Mouse (Mus musculus): ENCODE results near the gene Auh. TPM values are rescaled to one million over a fixed set of nuclear protein-coding genes. Genes with fewer than 3 reads are reported as not detected.

Gene Auh
- total and polyA plus RNA-seq, 2 experiments from 2014 or later, result 60.7 to 61.3 TPM

GRCm38 (mm10) chr13:52857781-52858180 lies 71.7 kb downstream of the Auh start:
- DNase-seq (ENCODE audit: low spot score) (no peak), ATAC-seq (ENCODE audit: insufficient read depth, low read depth) (no peak)
- Histone ChIP-seq H3K27me3 (ENCODE audit: control insufficient read depth, insufficient read depth, low read length) (no peaks in the 10 kb centered on the region), H3K36me3 (replicated peaks; ENCODE audit: control insufficient read depth, insufficient read depth, low read length) (no peaks in the 10 kb centered on the region), H3K9me3 (replicated peaks; ENCODE audit: control insufficient read depth, low read length) (no peaks in the 10 kb centered on the region), H3K4me1 (ENCODE audit: control insufficient read depth, insufficient read depth) (peaks cover 12% of the 10 kb centered on the region), H3K9ac (replicated peaks; ENCODE audit: low read depth, low read length) (no peak overlapping the region), H3K27ac (ENCODE audit: low read depth) (no peak overlapping the region), H3K4me2 (ENCODE audit: low read depth, low read length) (no peak overlapping the region), H3K4me3 (ENCODE audit: low read depth, low read length) (no peak overlapping the region)
- WGBS, result 82% methylated on average over 5 of the region's 5 CpGs
- TF ChIP-seq CTCF (IDR thresholded peaks at IDR 0.05; ENCODE audit: low read depth) (no peak), EP300 (IDR thresholded peaks at IDR 0.05; ENCODE audit: low read depth) (no peak)

GRCm38 (mm10) chr13:52853536-52853935 lies 75.9 kb downstream of the Auh start:
- no peaks in the 10 kb centered on the region for H3K36me3 ChIP-seq (replicated peaks; ENCODE audit: control insufficient read depth, insufficient read depth, low read length)
- no peak overlapping the region for H3K9ac ChIP-seq (replicated peaks; ENCODE audit: low read depth, low read length)
- ATAC-seq (ENCODE audit: insufficient read depth, low read depth) (no peak), DNase-seq (ENCODE audit: low spot score) (no peak)
- no peaks in the 10 kb centered on the region for H3K9me3 ChIP-seq (replicated peaks; ENCODE audit: control insufficient read depth, low read length)
- 87% methylated on average over 1 of the region's 1 CpGs for WGBS
- no peak overlapping the region for H3K27ac ChIP-seq (ENCODE audit: low read depth)
- H3K4me2 ChIP-seq (ENCODE audit: low read depth, low read length), result no peak overlapping the region
- no peaks in the 10 kb centered on the region for H3K27me3 ChIP-seq (ENCODE audit: control insufficient read depth, insufficient read depth, low read length)
- peaks cover 7% of the 10 kb centered on the region; the same call in 1 of the 2 replicates for H3K4me1 ChIP-seq (ENCODE audit: control insufficient read depth, insufficient read depth)
- H3K4me3 ChIP-seq (ENCODE audit: low read depth, low read length), result no peak overlapping the region
- TF ChIP-seq CTCF (IDR thresholded peaks at IDR 0.05; ENCODE audit: low read depth), result no peak

GRCm38 (mm10) chr13:52851886-52852285 lies 77.6 kb downstream of the Auh start:
- H3K4me1 ChIP-seq (ENCODE audit: control insufficient read depth, insufficient read depth), result no peaks in the 10 kb centered on the region

GRCm38 (mm10) chr13:52850024-52850723 lies 79.3 kb downstream of the Auh start:
- no peak overlapping the region for H3K27ac ChIP-seq (ENCODE audit: low read depth)
- 85% methylated on average over 15 of the region's 15 CpGs for WGBS
- no peaks in the 10 kb centered on the region for H3K27me3 ChIP-seq (ENCODE audit: control insufficient read depth, insufficient read depth, low read length)
- ATAC-seq (ENCODE audit: insufficient read depth, low read depth) (no peak), DNase-seq (ENCODE audit: low spot score) (no peak)
- TF ChIP-seq EP300 (IDR thresholded peaks at IDR 0.05; ENCODE audit: low read depth) (no peak), CTCF (IDR thresholded peaks at IDR 0.05; ENCODE audit: low read depth) (peak; percentile 11; the same call in 1 of the 2 replicates)
- H3K4me3 ChIP-seq (ENCODE audit: low read depth, low read length), result no peak overlapping the region
- H3K36me3 ChIP-seq (replicated peaks; ENCODE audit: control insufficient read depth, insufficient read depth, low read length), result no peaks in the 10 kb centered on the region
- H3K4me1 ChIP-seq (ENCODE audit: control insufficient read depth, insufficient read depth), result peaks cover 2% of the 10 kb centered on the region
- no peaks in the 10 kb centered on the region for H3K9me3 ChIP-seq (replicated peaks; ENCODE audit: control insufficient read depth, low read length)
- no peak overlapping the region for H3K4me2 ChIP-seq (ENCODE audit: low read depth, low read length)
- no peak overlapping the region for H3K9ac ChIP-seq (replicated peaks; ENCODE audit: low read depth, low read length)

More at GRCm38 (mm10) chr13:52851886-52852285, 77.6 kb downstream of the Auh start:
- no peak overlapping the region for H3K4me3 ChIP-seq (ENCODE audit: low read depth, low read length)
- DNase-seq (ENCODE audit: low spot score) (no peak), ATAC-seq (ENCODE audit: insufficient read depth, low read depth) (no peak)
- H3K9ac ChIP-seq (replicated peaks; ENCODE audit: low read depth, low read length), result no peak overlapping the region
- TF ChIP-seq CTCF (IDR thresholded peaks at IDR 0.05; ENCODE audit: low read depth) (no peak), EP300 (IDR thresholded peaks at IDR 0.05; ENCODE audit: low read depth) (no peak)
- 84% methylated on average over 4 of the region's 4 CpGs for WGBS
- no peaks in the 10 kb centered on the region for H3K27me3 ChIP-seq (ENCODE audit: control insufficient read depth, insufficient read depth, low read length)
- H3K36me3 ChIP-seq (replicated peaks; ENCODE audit: control insufficient read depth, insufficient read depth, low read length), result no peaks in the 10 kb centered on the region
- H3K4me2 ChIP-seq (ENCODE audit: low read depth, low read length), result no peak overlapping the region
- no peak overlapping the region for H3K27ac ChIP-seq (ENCODE audit: low read depth)
- H3K9me3 ChIP-seq (replicated peaks; ENCODE audit: control insufficient read depth, low read length), result no peaks in the 10 kb centered on the region

GRCm38 (mm10) chr13:52849394-52849801 lies 80.1 kb downstream of the Auh start:
- TF ChIP-seq EP300 (IDR thresholded peaks at IDR 0.05; ENCODE audit: low read depth), result no peak
- no peak for DNase-seq (ENCODE audit: low spot score)
- ATAC-seq (ENCODE audit: insufficient read depth, low read depth), result no peak
- 75% methylated on average over 9 of the region's 9 CpGs for WGBS
- Histone ChIP-seq H3K27ac (ENCODE audit: low read depth) (no peak overlapping the region), H3K27me3 (ENCODE audit: control insufficient read depth, insufficient read depth, low read length) (no peaks in the 10 kb centered on the region), H3K4me1 (ENCODE audit: control insufficient read depth, insufficient read depth) (peaks cover 8% of the 10 kb centered on the region), H3K4me2 (ENCODE audit: low read depth, low read length) (no peak overlapping the region), H3K36me3 (replicated peaks; ENCODE audit: control insufficient read depth, insufficient read depth, low read length) (no peaks in the 10 kb centered on the region), H3K4me3 (ENCODE audit: low read depth, low read length) (no peak overlapping the region), H3K9ac (replicated peaks; ENCODE audit: low read depth, low read length) (no peak overlapping the region), H3K9me3 (replicated peaks; ENCODE audit: control insufficient read depth, low read length) (no peaks in the 10 kb centered on the region)

- Histone ChIP-seq H3K36me3 (replicated peaks; ENCODE audit: control insufficient read depth, insufficient read depth, low read length) (no peaks in the 10 kb centered on the region), H3K27ac (ENCODE audit: low read depth) (no peak overlapping the region), H3K9ac (replicated peaks; ENCODE audit: low read depth, low read length) (no peak overlapping the region), H3K9me3 (replicated peaks; ENCODE audit: control insufficient read depth, low read length) (no peaks in the 10 kb centered on the region), H3K4me2 (ENCODE audit: low read depth, low read length) (no peak overlapping the region), H3K4me3 (ENCODE audit: low read depth, low read length) (no peak overlapping the region), H3K4me1 (ENCODE audit: control insufficient read depth, insufficient read depth) (peaks cover 8% of the 10 kb centered on the region), H3K27me3 (ENCODE audit: control insufficient read depth, insufficient read depth, low read length) (no peaks in the 10 kb centered on the region)
- ATAC-seq (ENCODE audit: insufficient read depth, low read depth) (no peak), DNase-seq (ENCODE audit: low spot score) (no peak)
- TF ChIP-seq CTCF (IDR thresholded peaks at IDR 0.05; ENCODE audit: low read depth), result no peak
- TF ChIP-seq EP300 (IDR thresholded peaks at IDR 0.05; ENCODE audit: low read depth), result no peak
- 51% methylated on average over 8 of the region's 8 CpGs for WGBS
Measured at GRCm38 (mm10) chr13:52847481-52847880, 82.0 kb downstream of the Auh start.

Measured in heart, postnatal 0 days (tissue).